Mouse (Mus musculus) bone marrow macrophage, adult 2 months (primary cell): ENCODE measurements around the gene Sgcd.

Experiments used
- CTCF ChIP-seq: IDR thresholded peaks from 2 replicates; pipeline ENCODE4 v1.5.1; 2012; ENCODE audit warnings: low read depth, mild to moderate bottlenecking, low read length, moderate library complexity
- POLR2A ChIP-seq: IDR thresholded peaks from 2 replicates; pipeline ENCODE4 v1.6.1; 2012; ENCODE audit warnings: mild to moderate bottlenecking, low read depth, low read length, borderline replicate concordance

GRCm38 (mm10) chr11:46904281-46904680 is 1084.5 kb downstream of the Sgcd start:
- TF ChIP-seq CTCF (no peak), POLR2A (no peak)
